ENCODE assay signal across 8 mouse cellular contexts in genomic region chr11:118102838-118103237, GRCm38 (mm10). TPM values are rescaled to one million over a fixed set of nuclear protein-coding genes. Genes with fewer than 3 reads are reported as not detected.
DNase-seq lines count a peak whose midpoint lies in the region; ATAC-seq and TF ChIP-seq lines count a peak whose summit lies in the region.

No protein-coding gene starts in this region.

- WGBS in lung, postnatal 0 days, result 37% methylated on average over 3 of the region's 3 CpGs

- no peak overlapping the region for H3K4me3 ChIP-seq in CH12.LX (replicated peaks in 1 of 3; ENCODE audit: low read depth in 2 of 3, low read length in 2 of 3, poor library complexity in 1 of 3)
- H3K4me3 ChIP-seq in lung, postnatal 0 days (ENCODE audit: low read depth, low read length), result no peak overlapping the region

- ATAC-seq in lung, postnatal 0 days, result peak; percentile 66

- no peaks in the 10 kb centered on the region for H3K36me3 ChIP-seq in CH12.LX (replicated peaks in 1 of 2; ENCODE audit: control insufficient read depth in 1 of 2, insufficient read depth in 1 of 2, low read length in 1 of 2)
- H3K36me3 ChIP-seq in lung, postnatal 0 days (ENCODE audit: insufficient read depth, low read length), result no peaks in the 10 kb centered on the region

- no peak for TF ChIP-seq EP300 in CH12.LX (IDR thresholded peaks at IDR 0.05; ENCODE audit: low read length)
- no peak for TF ChIP-seq EP300 in lung, postnatal 0 days (IDR thresholded peaks at IDR 0.05)

- no peak overlapping the region for H3K4me2 ChIP-seq in CH12.LX (ENCODE audit: insufficient read depth, low read depth, poor library complexity, severe bottlenecking)
- no peak overlapping the region for H3K4me2 ChIP-seq in lung, postnatal 0 days (replicated peaks; ENCODE audit: low read depth, low read length)

- peak; percentile 94 for TF ChIP-seq RAD21 in CH12.LX (IDR thresholded peaks at IDR 0.05; ENCODE audit: low read depth, low read length)

- H3K79me2 ChIP-seq in CH12.LX (replicated peaks; ENCODE audit: control insufficient read depth, extremely low read depth, insufficient read depth, poor library complexity, severe bottlenecking), result no peaks in the 10 kb centered on the region

- H3K9me3 ChIP-seq in CH12.LX (replicated peaks; ENCODE audit: low read length), result no peaks in the 10 kb centered on the region
- no peaks in the 10 kb centered on the region for H3K9me3 ChIP-seq in lung, postnatal 0 days (ENCODE audit: low read length)

- H3K4me1 ChIP-seq in CH12.LX (ENCODE audit: control insufficient read depth in 1 of 2, insufficient read depth in 2 of 2), result peaks cover 5 to 22% of the 10 kb centered on the region in 2 experiments; a peak in 3 of 4 replicates
- H3K4me1 ChIP-seq in lung, postnatal 0 days (ENCODE audit: insufficient read depth, low read depth, low read length), result no peaks in the 10 kb centered on the region

- no peak for TF ChIP-seq POLR2A in CH12.LX (IDR thresholded peaks at IDR 0.05; ENCODE audit: low read depth, low read length)

- in situ Hi-C loops in CH12.LX (cut with MboI; ENCODE audit: low pct_ligation_motif_present, low pct_unique_long_range_greater_than_20kb, low sequenced_read_pairs), result no loop called here

- peak; percentile 92 for DNase-seq in CH12.LX (ENCODE audit: extremely low read depth)
- peak; percentile 69 for DNase-seq in adrenal gland, adult 8-10 months
- DNase-seq in embryo, embryonic 11.5 days (ENCODE audit: low read depth, low spot score), result peak; percentile 72
- DNase-seq in heart, adult 9 months (ENCODE audit: low spot score in 2 of 2), result peak; percentile 64 to 83
- peak; percentile 77 to 91 for DNase-seq in layer of hippocampus, adult 18-20 months (ENCODE audit: low spot score in 2 of 2)
- DNase-seq in lung, postnatal 0 days (ENCODE audit: low spot score), result peak; percentile 90
- peak; percentile 91 for DNase-seq in retina, embryonic 14.5 days (ENCODE audit: low spot score)
- peak; percentile 85 to 93 for DNase-seq in thymus, postnatal 36 days

- H3K27ac ChIP-seq in CH12.LX (ENCODE audit: insufficient read depth, low read depth), result no peak overlapping the region
- H3K27ac ChIP-seq in lung, postnatal 0 days (ENCODE audit: low read length), result no peak overlapping the region

- dilution Hi-C loops in CH12.LX (cut with MboI; ENCODE audit: extremely low pct_ligation_motif_present, extremely low pct_unique_long_range_greater_than_20kb, low sequenced_read_pairs), result no loop called here

- peaks cover 60% of the 10 kb centered on the region for H3K27me3 ChIP-seq in CH12.LX (replicated peaks)
- no peaks in the 10 kb centered on the region for H3K27me3 ChIP-seq in lung, postnatal 0 days (replicated peaks; ENCODE audit: insufficient read depth, low read length)

- TF ChIP-seq CTCF in CH12.LX (conservative IDR thresholded peaks at IDR 0.05 in 1 of 2, IDR thresholded peaks at IDR 0.05 in 1 of 2; ENCODE audit: low read depth in 2 of 2, low read length in 2 of 2), result peak; percentile 100
- peak; percentile 100 for TF ChIP-seq CTCF in lung, postnatal 0 days (IDR thresholded peaks at IDR 0.05)

- no peak overlapping the region for H3K9ac ChIP-seq in CH12.LX (ENCODE audit: insufficient read depth, low read depth)
- H3K9ac ChIP-seq in lung, postnatal 0 days (replicated peaks; ENCODE audit: low read depth), result no peak overlapping the region

TF ChIP-seq in CH12.LX, 34 proteins besides CTCF, POLR2A, EP300 and RAD21:
- TF ChIP-seq PAX5 (IDR thresholded peaks at IDR 0.05; ENCODE audit: low read length) (no peak), SMC3 (IDR thresholded peaks at IDR 0.05; ENCODE audit: low read depth, low read length) (peak; percentile 100), HCFC1 (IDR thresholded peaks at IDR 0.05; ENCODE audit: low read depth, low read length) (peak; percentile 49), TBP (conservative IDR thresholded peaks at IDR 0.05; ENCODE audit: low read depth, low read length) (no peak), MEF2A (IDR thresholded peaks at IDR 0.05; ENCODE audit: borderline replicate concordance, low read depth, low read length) (no peak; the same call in 1 of the 2 replicates), SIN3A (IDR thresholded peaks at IDR 0.05; ENCODE audit: low read length) (no peak), ZNF384 (IDR thresholded peaks at IDR 0.05; ENCODE audit: low read depth, low read length) (peak; percentile 72), ZKSCAN1 (IDR thresholded peaks at IDR 0.05; ENCODE audit: borderline replicate concordance, low read depth, low read length) (no peak), MAFK (IDR thresholded peaks at IDR 0.05; ENCODE audit: insufficient replicate concordance, low read length) (no peak), POLR2AphosphoS2 (IDR thresholded peaks at IDR 0.05; ENCODE audit: low read depth, low read length) (no peak), UBTF (IDR thresholded peaks at IDR 0.05; ENCODE audit: low read depth, low read length) (no peak), NELFE (IDR thresholded peaks at IDR 0.05; ENCODE audit: low read depth, low read length) (peak; percentile 98; the same call in 1 of the 2 replicates), ZMIZ1 (IDR thresholded peaks at IDR 0.05; ENCODE audit: low read depth, low read length) (no peak), GABPA (IDR thresholded peaks at IDR 0.05; ENCODE audit: insufficient replicate concordance, low read depth, low read length) (no peak), CHD1 (IDR thresholded peaks at IDR 0.05; ENCODE audit: low read depth, low read length) (no peak), RCOR1 (conservative IDR thresholded peaks at IDR 0.05; ENCODE audit: low read depth, low read length) (no peak), BHLHE40 (IDR thresholded peaks at IDR 0.05; ENCODE audit: low read depth, low read length) (peak; percentile 58; the same call in 1 of the 2 replicates), ZC3H11A (IDR thresholded peaks at IDR 0.05; ENCODE audit: low read depth, low read length) (peak; percentile 94), MAZ (IDR thresholded peaks at IDR 0.05; ENCODE audit: low read depth, low read length) (no peak), MAX (IDR thresholded peaks at IDR 0.05; ENCODE audit: low read length) (peak; percentile 98), USF1 (IDR thresholded peaks at IDR 0.05; ENCODE audit: low read depth, low read length) (no peak), TCF12 (IDR thresholded peaks at IDR 0.05; ENCODE audit: low read depth, low read length) (0 out of 2 replicates have a peak, but pooled peaks have one; percentile 73), KAT2A (IDR thresholded peaks at IDR 0.05; ENCODE audit: insufficient replicate concordance, low read length) (no peak), MYC (IDR thresholded peaks at IDR 0.05; ENCODE audit: low read depth, low read length) (peak; percentile 98), JUN (IDR thresholded peaks at IDR 0.05; ENCODE audit: insufficient read depth, low read depth, low read length) (no peak), NRF1 (IDR thresholded peaks at IDR 0.05; ENCODE audit: low read depth, low read length) (peak; percentile 29; the same call in 1 of the 2 replicates), IRF4 (IDR thresholded peaks at IDR 0.05; ENCODE audit: low read depth, low read length) (peak; percentile 69), CHD2 (IDR thresholded peaks at IDR 0.05; ENCODE audit: low read length) (no peak), JUND (conservative IDR thresholded peaks at IDR 0.05; ENCODE audit: low read depth, low read length) (no peak), MXI1 (IDR thresholded peaks at IDR 0.05; ENCODE audit: low read depth, low read length) (peak; percentile 58; the same call in 1 of the 2 replicates), ETS1 (conservative IDR thresholded peaks at IDR 0.05; ENCODE audit: low read depth, low read length) (no peak; the same call in 1 of the 2 replicates), E2F4 (IDR thresholded peaks at IDR 0.05; ENCODE audit: insufficient replicate concordance, low read depth, low read length) (no peak), ELF1 (IDR thresholded peaks at IDR 0.05; ENCODE audit: low read depth, low read length) (peak; percentile 66), USF2 (conservative IDR thresholded peaks at IDR 0.05; ENCODE audit: low read depth, low read length) (no peak)

RNA-seq across cellular contexts. Expression of gene Dnah17, which starts 27.6 kb away (rescaled TPM):
- 0.08 TPM in 2 replicates for total RNA-seq in CH12.LX (2012; rRNA removed)
- 0.04 TPM in 1 of 2 replicates, not detected in the other for total RNA-seq in CH12.LX (2014; rRNA removed)
- polyA plus RNA-seq in CH12.LX (2012; ENCODE audit: insufficient read length, low read depth), result 0.23 and 0.34 TPM in 2 replicates
- total RNA-seq in adrenal gland, adult 8-10 months (2022), result under 1 TPM in 3 of 4 experiments, not detected in 1; 0.03 to 0.12 (median 0.03) TPM
- under 1 TPM in 1 of 2 experiments, not detected in 1; 0.02 TPM for total RNA-seq in layer of hippocampus, adult 18-20 months (2021)
- polyA plus RNA-seq in lung, postnatal 0 days (2015; fragmentation: Nextera tagmentation; extraction: Ambion mirVana), result 0.08 and 0.10 TPM in 2 replicates
